ENCODE assay signal across 28 mouse cellular contexts in the genomic region with DNA sequence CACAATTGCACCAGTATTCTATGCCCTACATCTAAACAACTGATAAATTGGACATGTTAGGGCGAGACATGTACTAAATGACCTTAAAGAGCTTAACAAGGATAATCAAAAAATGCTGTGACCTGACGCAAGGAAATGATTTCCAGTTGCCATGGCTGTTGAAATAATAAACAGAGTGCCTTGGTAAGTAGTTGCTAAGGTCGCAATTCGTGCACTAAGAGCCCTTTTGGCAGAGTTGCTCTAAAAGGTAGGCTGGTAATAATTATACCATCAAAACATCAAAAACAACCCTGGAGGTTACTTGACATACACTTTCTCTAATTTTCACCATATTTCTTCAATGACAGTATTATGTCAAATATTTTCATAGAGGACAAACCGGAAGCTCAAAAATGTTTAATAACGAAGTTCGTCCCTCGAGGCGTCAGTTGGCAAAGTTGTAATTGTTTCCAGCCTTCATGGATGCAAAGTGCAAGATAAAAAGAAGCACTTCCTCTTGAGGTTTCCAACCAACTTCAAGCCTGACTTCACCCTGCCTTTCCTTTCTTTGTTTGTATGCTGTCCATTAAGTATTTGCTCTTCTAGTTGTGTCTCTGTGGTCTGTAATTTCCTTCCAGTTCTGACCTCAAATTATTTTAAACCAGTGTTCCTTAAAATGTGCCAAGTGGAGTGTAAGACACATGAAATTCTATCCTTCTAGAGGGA.
DNase-seq lines count a peak whose midpoint lies in the region; ATAC-seq lines count a peak whose summit lies in the region.
"Had no signal": no experiment of that assay in that cellular context is flagged by ENCODE, and none has a peak within 500 bp of the region (broad histone marks: within the 10 kb centered on the region; RNA-seq: fewer than 3 reads in every experiment).

No protein-coding gene starts in this region.

- WGBS in forebrain, embryonic 12.5 days: 88% methylated on average over 9 of the region's 9 CpGs
- WGBS in forebrain, embryonic 13.5 days: 87% methylated on average over 9 of the region's 9 CpGs

- H3K9me3 ChIP-seq in forebrain, embryonic 12.5 days: no peaks in the 10 kb centered on the region
- H3K9me3 ChIP-seq in forebrain, embryonic 13.5 days (replicated peaks): no peaks in the 10 kb centered on the region
- H3K9me3 ChIP-seq: hindbrain, embryonic 13.5 days; intestine, embryonic 15.5 days; limb, embryonic 12.5 days; lung, embryonic 15.5 days; midbrain, embryonic 13.5 days had no signal

- DNase-seq in Muller cell, postnatal 12 days (ENCODE audit: inconsistent ontology term): peak; percentile 72
- peak; percentile 58 for DNase-seq in embryo, embryonic 11 days
- DNase-seq in forelimb bud, embryonic 11.5 days (ENCODE audit: low read depth, low spot score): peak; percentile 65
- DNase-seq in right cerebral cortex, adult 18-20 months: no peak
- DNase-seq: adrenal gland, adult 8-10 months; cerebellum, adult 11 months; cerebellum, postnatal 14 days; gastrocnemius, postnatal 36 days; heart, postnatal 10 days; kidney, adult 9 months; kidney, postnatal 4 days; layer of hippocampus, adult 9-11 months; right cerebral cortex, postnatal 14 days had no signal

- ATAC-seq in megakaryocyte progenitor cell, adult 5-6 weeks (replicated peaks; ENCODE audit: poor library complexity): peak; percentile 88
- no peak for ATAC-seq in forebrain, embryonic 12.5 days (ENCODE audit: low FRiP score)
- ATAC-seq in inflammation-experienced regulatory T-cells, adult 6 months: no peak
- no peak for ATAC-seq in forebrain, embryonic 13.5 days
- ATAC-seq: forebrain, embryonic 14.5 days; intestine, embryonic 15.5 days; midbrain, embryonic 13.5 days; Patski had no signal

- no peaks in the 10 kb centered on the region for H3K4me1 ChIP-seq in forebrain, embryonic 12.5 days
- no peaks in the 10 kb centered on the region for H3K4me1 ChIP-seq in forebrain, embryonic 13.5 days
- H3K4me1 ChIP-seq: hindbrain, embryonic 13.5 days; intestine, embryonic 15.5 days; lung, embryonic 15.5 days; midbrain, embryonic 13.5 days had no signal

- H3K27me3 ChIP-seq in forebrain, embryonic 12.5 days: no peaks in the 10 kb centered on the region
- H3K27me3 ChIP-seq in forebrain, embryonic 13.5 days: no peaks in the 10 kb centered on the region
- H3K27me3 ChIP-seq: hindbrain, embryonic 13.5 days; intestine, embryonic 15.5 days; limb, embryonic 12.5 days; lung, embryonic 15.5 days; midbrain, embryonic 13.5 days had no signal

- no peak overlapping the region for H3K4me3 ChIP-seq in forebrain, embryonic 12.5 days (replicated peaks)
- H3K4me3 ChIP-seq in forebrain, embryonic 13.5 days: no peak overlapping the region
- H3K4me3 ChIP-seq: hindbrain, embryonic 13.5 days; intestine, embryonic 15.5 days; limb, embryonic 12.5 days; lung, embryonic 15.5 days; midbrain, embryonic 13.5 days had no signal

- H3K27ac ChIP-seq in forebrain, embryonic 12.5 days: no peak overlapping the region
- H3K27ac ChIP-seq in forebrain, embryonic 13.5 days: no peak overlapping the region
- H3K27ac ChIP-seq: hindbrain, embryonic 13.5 days; intestine, embryonic 15.5 days; limb, embryonic 12.5 days; liver, embryonic 14.5 days; lung, embryonic 15.5 days; macrophage; midbrain, embryonic 13.5 days; stomach, postnatal 0 days had no signal

- no peaks in the 10 kb centered on the region for H3K36me3 ChIP-seq in forebrain, embryonic 12.5 days (replicated peaks)
- no peaks in the 10 kb centered on the region for H3K36me3 ChIP-seq in forebrain, embryonic 13.5 days (ENCODE audit: poor library complexity, severe bottlenecking)
- H3K36me3 ChIP-seq: hindbrain, embryonic 13.5 days; intestine, embryonic 15.5 days; limb, embryonic 12.5 days; lung, embryonic 15.5 days; midbrain, embryonic 13.5 days had no signal

- no peak overlapping the region for H3K4me2 ChIP-seq in forebrain, embryonic 12.5 days
- H3K4me2 ChIP-seq in forebrain, embryonic 13.5 days: no peak overlapping the region
- H3K4me2 ChIP-seq: heart, embryonic 11.5 days; hindbrain, embryonic 13.5 days; intestine, embryonic 15.5 days; limb, embryonic 12.5 days; lung, embryonic 15.5 days; midbrain, embryonic 13.5 days had no signal

- no peak overlapping the region for H3K9ac ChIP-seq in forebrain, embryonic 12.5 days
- H3K9ac ChIP-seq in forebrain, embryonic 13.5 days: no peak overlapping the region
- H3K9ac ChIP-seq: hindbrain, embryonic 13.5 days; intestine, embryonic 15.5 days; limb, embryonic 12.5 days; liver, embryonic 14.5 days; lung, embryonic 15.5 days; midbrain, embryonic 13.5 days had no signal
